Mouse (Mus musculus): ENCODE results near the gene Zbtb7b.

The Zbtb7b gene

GRCm38 (mm10) chr3:89388901-89389740 is 5.5 kb downstream of the Zbtb7b start:
- in situ Hi-C loops (cut with MseI, MboI): no loop called here

DNA sequence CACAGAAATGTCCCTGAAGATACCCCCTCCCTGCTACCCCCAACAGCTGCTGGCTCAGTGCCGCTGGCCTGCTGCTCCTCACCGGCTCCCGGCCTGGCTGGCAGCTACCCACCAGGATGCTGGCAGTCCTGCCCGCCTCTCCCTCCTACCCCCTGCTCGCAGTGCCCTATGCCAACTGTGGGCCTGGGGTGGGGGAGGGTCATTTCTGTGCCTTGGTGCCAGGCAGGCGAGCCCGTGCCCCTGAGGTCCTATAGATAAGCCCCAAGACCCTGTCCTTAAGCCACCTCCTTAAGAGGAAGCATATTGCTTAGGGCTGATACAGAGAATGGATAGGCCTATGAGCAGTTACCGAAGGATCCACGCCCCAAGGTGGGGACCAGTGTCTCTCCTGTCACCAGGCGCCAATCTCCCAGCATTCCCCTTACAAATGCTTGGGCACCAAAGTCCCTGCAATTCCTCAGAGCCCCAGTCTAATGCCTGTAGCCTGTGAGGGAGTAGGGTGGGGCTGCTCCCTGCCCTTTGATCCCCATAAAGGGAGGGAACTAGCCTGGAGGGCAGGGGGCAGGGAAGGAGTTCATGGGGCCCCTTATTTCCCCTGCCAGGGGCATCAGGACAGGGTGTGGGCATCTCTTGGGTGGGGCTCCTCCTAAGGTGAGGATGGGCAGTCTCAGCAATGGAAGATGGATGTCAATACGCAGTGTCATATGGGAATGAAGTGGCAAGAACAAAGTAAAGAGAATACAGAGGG is 6.3 kb downstream of the Zbtb7b start:
- in situ Hi-C loops (cut with MseI, MboI): no loop called here

DNA sequence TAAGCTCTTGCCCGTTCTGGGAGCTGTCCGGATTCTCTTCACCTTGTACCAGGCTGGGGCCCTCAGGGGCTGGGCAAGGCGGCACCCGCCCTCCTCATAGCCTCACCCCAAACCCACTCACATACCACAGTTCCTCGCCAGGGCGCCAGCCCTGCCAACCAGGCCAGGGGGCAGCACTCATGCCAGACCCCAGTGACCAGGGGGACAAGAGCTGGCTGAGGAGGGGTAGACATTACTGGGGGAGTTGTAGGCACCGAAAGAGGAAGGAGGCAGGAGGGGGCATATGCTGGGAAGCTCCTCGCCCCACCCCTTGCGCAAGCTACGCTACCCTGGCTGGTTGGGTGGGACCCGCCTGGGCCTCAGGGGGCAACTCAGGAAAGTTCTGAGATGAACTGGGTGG is 6.9 kb downstream of the Zbtb7b start:
- in situ Hi-C loops (cut with MseI, MboI): no loop called here

DNA sequence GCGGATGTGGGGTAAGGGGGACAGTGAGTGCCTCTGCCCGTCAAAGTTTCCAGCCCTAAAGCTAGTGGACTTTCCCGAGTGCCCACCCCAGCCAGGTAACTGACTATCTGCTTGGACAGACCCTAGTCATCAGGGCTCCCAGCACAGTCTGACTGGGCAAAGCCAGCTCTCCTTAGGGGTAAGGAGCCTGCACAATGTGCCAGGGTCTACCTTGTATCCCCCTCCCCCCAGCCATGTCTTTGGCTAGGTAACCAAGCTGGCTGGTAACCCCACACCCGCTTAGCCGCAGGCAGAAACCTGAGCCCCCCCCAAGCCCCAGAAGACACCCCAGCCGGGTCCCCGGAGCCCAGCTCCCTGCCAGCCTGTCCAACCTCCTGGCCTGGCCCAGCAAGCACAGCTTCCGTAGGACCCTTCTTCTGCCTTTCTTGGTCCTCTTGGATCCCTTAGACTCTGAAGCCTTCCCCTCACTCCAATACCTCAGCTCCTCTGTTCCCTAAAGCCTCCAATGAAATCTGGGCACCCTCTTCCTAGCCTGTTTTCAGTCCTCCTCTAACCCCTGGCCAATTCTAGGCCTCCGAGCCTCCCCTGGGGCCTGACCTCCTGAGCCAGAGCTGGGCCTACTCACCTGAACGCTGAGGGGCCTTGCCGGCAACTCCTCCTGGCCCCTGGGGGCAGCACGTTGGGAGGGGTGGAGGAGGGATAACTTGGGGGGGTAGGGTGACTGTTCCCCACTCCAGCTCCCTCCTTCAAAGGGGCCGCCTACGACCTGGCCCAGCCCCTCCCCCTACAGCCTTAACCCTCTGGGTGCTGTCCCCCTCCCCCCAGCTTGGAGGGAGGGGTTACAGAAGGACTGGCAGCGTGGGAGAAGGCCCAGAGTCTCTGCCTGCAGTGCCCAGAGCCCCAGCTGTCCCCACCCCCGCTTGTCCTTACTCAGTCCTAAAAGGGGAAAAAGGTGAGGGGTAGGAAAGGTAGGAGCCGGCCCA is 7.8 kb downstream of the Zbtb7b start:
- in situ Hi-C loops (cut with MseI, MboI): no loop called here

DNA sequence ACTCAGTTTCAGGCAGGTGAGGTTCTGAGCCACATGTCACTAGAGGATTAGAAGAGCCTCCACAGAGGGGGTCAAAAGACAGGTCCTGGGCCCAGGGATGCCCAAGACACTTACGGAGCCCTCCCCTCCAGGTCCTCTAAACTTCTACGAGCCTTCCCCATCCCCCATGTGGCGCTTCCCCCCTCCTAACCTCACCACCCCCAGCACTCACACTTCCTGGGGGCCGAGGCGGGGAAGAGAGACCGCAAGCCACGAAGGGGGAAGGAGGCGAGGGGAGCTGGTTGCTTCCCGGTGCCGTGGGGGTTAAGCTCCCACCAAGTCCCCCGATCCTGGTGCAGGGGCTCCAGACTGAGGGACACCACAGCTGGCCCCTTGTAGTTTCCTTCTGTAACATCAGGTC is 9.1 kb downstream of the Zbtb7b start:
- in situ Hi-C loops (cut with MseI, MboI): no loop called here

GRCm38 (mm10) chr3:89384331-89385076 is 10.1 kb downstream of the Zbtb7b start:
- in situ Hi-C loops (cut with MseI, MboI): no loop called here

DNA sequence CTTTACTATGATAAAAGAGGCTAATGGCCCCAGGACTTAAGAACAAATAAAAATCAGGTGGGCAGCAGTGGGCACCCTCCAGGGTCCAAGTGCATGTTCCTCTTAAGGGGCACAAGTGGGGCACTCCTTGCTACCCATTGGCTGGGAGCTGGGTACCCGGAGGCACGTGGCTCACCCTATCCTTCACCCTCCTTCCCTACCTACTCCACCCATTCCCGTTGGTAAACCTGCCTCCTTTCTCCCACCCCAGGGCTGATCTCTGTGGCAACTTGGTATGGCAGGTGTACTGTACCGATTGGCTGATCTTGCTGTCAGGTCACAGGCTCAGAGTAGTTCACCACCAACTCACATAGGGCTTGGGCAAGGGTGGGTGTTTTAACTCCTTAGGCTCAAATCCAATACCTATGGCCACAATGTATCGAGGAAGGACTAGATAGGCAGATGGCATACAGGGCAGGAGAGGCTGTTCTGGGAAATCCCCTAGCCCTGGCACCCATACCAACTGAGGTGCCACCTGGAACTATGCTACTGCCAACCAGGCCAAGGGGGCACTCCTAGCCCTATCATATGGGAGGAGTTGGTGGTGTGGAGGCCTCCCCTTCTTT is 10.8 kb downstream of the Zbtb7b start:
- in situ Hi-C loops (cut with MseI, MboI): no loop called here

- in situ Hi-C loops (cut with MseI, MboI): no loop called here
These were observed 11.6 kb downstream of the Zbtb7b start for GRCm38 (mm10) chr3:89382950-89383349.

- in situ Hi-C loops (cut with MseI, MboI): no loop called here
These were observed 12.3 kb downstream of the Zbtb7b start for GRCm38 (mm10) chr3:89382033-89382882.

- in situ Hi-C loops (cut with MseI, MboI): no loop called here
These were observed 13.3 kb downstream of the Zbtb7b start for GRCm38 (mm10) chr3:89381233-89381632.

DNA sequence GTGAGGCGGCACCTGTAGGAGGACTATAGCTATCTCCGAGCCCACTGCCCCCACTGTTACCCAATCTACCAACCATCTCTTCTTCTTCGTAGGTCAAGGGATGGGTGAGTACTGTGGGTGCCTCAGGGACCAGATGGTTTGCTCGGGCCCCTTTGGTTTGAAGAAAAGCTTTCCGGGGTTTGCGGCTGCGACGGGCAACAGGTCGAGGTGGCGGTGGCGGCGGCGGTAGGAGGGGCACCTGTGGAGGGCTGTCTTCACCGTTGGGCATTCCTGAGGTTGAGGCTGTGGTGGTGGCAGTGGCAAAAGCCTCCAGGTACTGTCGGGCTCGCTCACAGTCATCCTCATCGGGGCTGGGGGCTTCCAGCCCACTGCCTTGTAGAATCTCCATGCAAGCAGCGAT is 13.9 kb downstream of the Zbtb7b start:
- in situ Hi-C loops (cut with MseI, MboI): no loop called here

GRCm38 (mm10) chr3:89380291-89380690 is 14.3 kb downstream of the Zbtb7b start:
- in situ Hi-C loops (cut with MseI, MboI): no loop called here

DNA sequence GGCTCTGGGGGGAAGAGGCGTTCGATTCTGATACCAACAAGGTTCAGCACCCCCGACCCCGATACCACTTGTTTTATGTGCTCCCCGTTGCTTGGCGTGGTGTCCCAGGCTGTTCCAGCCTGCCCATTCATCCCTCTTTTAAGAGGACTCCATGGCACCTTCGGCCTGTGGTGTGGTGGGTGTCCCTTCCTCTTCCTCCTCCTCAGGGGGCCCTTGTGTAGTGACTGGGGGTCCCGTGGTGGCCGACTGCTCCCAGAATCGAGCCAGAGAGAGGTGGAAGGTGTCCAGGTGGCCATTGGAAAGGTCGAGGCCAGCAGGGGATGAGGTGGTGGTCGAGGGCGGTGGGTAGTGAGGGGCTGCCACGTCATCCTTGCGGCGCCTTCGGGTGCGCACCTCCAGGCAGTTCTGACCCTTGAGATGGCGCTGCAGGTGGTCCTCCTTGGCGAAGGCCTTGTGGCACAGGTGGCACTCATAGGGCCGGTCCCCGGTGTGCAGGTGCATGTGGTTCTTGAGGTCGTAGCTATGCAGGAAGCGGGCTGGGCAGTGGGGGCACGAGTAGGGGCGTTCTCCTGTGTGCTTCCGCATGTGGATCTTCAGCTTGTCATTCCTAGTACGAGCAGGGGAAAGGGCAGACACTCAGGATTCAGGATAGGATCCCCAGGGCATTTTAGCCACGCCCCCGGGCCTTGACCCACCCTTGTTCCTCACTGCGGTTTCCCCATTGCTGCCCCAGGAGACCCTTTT is 15.0 kb downstream of the Zbtb7b start:
- in situ Hi-C loops (cut with MseI, MboI): no loop called here

GRCm38 (mm10) chr3:89378394-89379067 is 16.0 kb downstream of the Zbtb7b start:
- in situ Hi-C loops (cut with MseI, MboI): no loop called here

DNA sequence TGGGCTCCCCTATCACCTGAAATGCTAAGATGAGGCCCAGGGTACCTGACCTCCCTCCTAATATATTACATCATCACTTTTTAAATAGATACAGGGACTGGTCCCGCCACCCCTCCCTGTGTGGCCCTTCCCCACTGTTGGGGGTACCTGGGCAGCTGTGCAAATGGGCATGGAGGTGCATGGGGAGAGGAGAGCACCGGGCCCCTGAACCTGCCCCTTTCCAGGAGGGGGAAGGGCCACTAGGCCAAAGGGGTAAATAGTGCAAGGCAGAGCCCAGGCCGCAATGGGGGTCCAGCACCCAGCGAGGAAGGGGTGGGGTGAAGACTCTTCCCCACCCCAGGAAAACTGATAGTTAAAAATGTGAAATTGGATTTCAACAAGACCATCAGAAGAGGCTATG is 16.7 kb downstream of the Zbtb7b start:
- in situ Hi-C loops (cut with MseI, MboI): no loop called here

DNA sequence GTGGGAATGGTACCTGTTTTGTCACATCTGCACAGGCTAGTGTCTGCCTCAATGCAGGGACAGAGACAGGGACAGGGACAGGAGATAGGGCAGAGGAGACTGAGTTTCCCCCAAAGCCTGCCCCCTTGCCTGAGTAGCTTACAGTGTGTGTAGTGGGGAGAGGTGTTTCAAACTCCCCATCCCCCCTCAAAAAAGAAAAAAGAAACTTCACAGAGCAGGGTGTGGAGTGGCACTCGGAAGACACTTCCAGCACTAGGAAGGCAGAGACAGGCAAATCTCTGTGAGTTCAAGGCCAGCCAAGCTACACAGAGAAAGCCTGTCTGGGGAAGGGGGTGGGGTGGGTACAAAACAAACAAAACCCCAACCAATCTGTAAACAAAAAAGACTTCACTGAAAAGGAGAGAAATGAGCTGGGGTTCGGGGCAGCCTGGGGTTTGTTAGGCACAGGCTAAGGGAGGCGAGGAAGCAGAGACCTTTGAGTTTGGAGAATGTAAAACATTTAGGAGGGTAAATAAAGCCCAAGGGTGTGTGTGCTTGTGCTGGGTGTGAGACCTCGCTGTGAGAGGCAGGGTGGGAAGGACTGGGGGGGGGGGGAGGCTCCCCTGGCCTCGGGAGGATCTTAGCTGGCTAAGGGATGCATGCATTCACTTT is 20.9 kb downstream of the Zbtb7b start:
- in situ Hi-C loops (cut with MseI, MboI): no loop called here

DNA sequence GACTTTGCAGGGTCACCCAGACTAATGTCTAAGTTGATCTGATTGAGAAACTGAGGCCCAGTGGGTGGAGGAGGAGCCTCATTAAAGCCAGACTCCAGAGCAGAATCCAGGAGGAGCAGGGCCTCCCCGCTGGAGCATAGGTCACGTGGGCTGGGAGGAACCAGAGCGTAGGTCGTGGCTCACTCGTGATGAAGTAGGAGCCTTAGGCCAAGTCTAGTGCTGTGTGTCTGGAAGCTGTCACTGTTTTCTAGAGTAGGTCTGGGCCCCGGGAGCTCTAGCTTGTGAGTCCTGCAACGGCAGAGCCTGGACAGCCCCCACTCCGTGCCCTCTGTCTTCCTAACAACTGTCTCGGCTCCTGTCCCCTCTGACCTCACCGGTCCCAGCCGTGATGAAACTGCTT is 27.2 kb downstream of the Zbtb7b start:
- in situ Hi-C loops (cut with MseI, MboI): no loop called here

Measured in mouse trophoblast stem cell (cell line).